Mouse (Mus musculus) cerebellum, postnatal 4 days (tissue): ENCODE data around the gene Tnip2.

ENCODE experiments used
- DNase-seq, 2 experiments: peaks; one replicate each; pipeline ENCODE4 v3.0.0; 2022; ENCODE audit warnings: low spot score in 2 of 2, mixed read lengths in 1 of 2

Gene Tnip2

DNA sequence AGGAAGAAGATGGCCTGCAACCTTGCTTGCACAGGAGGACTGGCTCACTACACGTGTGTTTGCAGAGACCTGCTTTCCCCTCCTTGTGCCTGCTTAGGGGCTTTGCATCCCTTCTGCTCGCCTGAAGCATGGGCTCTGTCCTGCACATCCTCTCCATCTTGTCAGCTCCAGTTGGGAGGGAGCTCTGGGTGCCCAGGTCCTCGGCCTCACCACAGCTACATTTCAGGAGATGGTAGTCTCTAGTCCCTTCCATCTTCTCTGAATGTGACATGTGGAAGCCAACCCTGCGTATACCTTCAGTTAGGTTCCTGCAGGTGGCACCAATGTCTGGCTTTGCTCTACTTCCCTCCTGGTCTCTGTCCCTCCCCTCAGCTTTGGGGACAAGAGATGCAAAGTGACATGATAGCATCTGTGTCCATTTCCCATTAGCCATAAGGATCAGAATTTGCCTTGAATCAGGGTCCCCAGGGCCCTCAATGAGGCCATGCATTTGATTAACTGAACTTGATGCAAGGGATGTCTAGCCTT is 10.2 kb upstream of the Tnip2 start:
- no peak for DNase-seq

DNA sequence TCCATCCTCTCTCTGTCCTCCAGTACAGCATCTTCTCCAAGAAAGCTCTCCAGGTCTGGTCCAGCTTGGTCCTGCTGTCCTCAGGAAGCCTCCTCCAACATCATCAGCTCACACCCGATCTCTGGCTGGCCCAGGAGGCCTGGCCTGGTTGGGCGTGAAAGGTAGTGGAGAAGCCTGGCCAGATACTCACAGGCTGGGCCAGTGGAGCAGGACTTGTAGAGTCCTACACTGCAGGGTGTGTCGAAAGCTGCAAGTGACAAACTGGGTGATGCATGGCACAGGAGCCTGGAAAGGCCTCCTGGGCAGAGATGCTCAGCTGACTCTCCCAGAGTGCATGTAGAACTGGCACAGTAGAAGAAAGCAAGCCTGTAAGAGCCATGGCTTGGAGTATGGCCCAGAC is 7.5 kb upstream of the Tnip2 start:
- DNase-seq, result no peak

DNA sequence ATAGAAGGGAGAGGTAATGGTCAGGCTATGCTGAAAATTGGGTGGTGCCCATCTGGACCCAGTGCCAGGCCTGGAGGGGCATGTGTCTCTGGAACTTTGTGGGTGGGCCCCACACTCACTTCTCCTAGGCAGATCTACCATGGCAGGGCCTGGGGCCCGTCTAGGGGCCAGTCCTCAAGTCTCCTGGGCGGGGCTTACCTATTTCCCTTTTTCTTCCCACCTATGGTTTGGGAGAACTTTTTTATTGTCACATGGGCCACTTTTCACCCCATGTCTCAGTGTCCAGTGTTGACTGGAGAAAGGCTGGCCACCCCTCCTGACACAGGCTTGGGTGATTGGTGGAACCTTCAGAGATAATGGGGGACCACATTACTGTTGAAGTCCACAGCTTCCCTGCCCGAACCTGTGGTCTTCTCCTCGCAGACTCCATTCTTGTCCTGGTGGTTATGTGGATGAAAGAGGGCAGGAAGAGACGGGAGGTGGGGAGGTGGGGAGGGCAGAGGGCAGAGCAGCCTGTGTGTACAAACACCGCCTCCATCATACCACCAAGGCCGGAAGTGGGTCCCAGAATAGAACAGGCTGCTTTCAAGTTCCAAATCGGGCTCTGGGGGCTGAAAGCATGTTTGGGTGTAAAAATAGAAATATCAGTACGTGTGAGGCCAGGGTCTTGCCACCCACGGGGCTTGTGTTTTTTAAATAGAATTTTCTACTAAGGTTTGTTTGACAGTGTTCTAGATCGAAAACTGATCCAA is 6.8 kb upstream of the Tnip2 start:
- no peak for DNase-seq

DNA sequence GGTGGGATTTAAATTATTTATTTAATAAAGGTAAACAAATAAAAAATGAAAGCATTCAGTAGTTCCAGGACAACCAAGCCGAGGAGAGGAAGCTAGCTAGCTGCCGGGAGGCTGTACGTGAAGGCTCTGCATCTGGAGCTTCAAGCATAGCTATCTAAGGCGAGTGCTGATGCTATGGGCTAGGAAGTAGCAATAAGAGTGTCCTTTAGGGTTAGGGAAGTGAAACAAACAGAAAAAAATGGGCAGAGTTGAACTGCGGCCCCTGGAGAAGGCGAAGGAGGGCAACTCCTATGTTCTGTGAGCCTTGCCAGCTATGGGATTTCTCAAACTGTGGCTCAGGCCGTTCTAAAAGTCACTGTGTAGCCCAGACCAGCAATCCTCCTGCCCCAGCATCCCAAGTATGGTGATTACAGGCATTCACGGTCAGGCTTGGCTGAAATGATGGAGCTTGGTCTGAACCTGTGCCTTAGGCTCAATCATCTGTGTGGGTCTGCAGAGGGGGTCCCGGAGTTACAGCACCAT is 5.7 kb upstream of the Tnip2 start:
- no peak for DNase-seq

DNA sequence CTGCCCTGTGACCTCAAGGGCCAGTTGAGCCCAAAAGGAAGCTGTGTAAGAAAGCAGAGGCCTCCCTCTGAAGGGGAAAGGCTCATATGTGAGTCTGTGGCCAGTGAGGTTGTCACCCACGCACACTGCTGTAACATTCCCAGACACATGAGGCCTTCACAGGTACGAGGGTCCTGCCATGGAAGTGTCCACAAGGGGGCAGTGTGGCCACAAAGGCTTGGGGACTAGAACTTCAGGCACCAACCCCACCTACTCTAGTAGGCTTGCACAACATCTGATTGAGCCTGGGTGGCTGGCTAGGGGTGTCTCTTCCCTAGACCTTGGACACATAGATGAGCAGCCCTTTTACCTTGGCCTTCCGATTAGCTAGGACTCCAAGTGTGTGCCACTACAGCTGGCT is 4.1 kb upstream of the Tnip2 start:
- DNase-seq, result peak in 1 of 2 experiments; percentile 57

DNA sequence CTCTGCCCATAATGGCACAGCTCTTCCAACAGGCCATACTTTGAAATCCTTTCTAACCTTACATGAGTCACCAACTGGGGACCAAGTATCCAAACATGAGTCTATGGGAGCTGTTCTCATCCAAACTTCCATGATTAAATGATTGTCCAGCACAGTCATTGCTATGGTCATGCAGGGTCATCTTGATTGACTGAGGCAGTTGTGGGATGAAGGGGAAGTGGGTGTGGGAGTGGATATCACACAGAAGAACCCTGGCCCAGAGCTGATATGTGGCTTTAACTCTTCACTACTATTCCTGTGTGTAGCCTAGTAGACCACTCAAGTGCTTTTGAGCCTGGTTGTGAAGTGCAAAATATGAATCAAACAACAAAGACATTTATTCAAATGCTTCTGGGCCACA is 1.3 kb upstream of the Tnip2 start:
- DNase-seq, result no peak

DNA sequence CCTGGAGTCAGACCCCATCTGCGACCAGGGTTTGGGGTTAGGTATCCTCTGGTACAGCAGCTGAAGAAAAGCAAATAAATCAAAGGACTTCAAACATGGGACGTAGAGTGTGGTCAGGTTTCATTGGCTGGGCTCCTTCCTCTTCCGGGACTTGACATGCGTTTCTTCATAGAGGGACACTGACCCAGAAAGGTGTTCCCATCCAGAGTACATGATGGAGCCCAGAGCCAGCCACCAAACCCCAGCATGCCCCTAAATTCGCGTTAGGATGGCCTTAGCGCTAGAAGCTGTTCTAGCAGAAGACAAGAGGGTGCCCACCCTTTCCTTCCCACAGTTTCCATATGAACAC is 401 bp upstream of the Tnip2 start:
- DNase-seq, result no peak

DNA sequence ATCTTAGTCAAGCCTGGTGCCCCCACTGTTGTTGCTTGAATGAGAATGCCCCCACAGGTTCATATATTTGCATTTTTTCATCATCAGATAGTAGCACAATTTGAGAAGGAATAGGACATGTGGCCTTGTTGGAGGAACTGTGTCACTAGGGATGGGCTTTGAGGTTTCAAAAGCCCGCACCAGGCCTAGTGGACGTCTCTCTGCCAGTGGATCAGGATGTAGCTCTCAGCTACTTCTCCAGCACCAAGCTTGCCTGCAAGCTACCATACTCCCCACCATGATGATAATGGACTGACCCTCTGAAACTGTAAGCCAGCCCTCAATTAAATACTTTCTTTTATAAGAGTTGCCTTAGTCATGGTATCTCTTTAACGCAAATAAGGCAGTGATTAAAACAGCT is 1.3 kb downstream of the Tnip2 start:
- DNase-seq, result no peak

DNA sequence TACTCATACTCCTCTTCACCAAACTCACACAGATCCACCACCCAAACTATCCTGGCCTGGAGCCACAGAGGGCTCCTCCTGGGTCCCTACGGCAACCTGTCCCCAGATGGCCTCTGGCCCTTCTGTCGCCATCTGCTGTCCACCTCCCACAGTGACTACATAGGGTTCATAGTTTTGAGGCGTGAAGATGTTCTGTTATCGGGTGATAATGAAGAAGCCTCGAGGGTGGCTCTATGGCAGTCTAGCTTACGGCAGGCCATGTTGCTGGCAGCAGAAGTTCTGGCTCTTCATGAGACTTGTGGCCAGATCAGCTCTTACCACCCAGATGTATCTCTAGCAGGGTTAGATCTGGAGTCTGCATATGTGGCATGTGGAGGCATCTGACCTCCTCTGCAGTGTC is 11.0 kb downstream of the Tnip2 start:
- no peak for DNase-seq

DNA sequence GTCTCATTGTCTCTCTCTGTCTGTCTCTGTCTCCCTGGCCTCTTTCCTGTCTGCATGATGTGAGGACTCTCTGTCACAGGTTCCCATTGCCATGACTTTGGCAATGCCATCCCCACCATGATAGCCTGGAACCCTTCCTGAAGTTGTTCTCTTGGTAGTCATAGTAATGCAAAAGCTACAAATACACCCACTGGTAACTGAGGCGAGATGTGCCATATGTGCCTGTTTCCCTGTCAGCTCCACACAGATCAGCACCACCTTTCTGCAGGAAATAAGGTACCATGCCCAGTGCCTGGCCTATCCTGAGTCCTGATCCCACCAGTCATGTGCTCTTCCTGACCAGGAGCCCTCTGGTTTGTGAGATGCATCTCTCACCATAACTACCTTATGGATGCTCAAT is 11.4 kb downstream of the Tnip2 start:
- DNase-seq, result no peak

DNA sequence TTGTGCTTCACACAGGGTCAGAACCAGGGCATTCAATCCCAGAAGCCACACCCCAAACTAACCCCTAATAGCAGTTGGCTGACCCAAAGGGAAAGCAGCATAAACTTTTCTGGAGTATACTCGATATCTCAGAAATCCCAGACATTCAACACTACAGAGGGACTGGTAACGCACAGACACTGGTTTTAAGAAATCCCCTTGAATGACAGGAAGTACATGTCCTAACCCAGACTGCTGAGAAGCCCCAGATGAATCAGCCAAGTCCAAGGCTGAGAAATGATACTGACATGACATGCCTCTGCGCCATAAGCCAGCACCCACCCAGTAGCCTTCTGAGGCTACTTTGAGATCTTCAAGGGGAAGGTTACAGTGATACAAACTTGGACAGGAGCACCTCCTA is 12.2 kb downstream of the Tnip2 start:
- DNase-seq, result no peak

DNA sequence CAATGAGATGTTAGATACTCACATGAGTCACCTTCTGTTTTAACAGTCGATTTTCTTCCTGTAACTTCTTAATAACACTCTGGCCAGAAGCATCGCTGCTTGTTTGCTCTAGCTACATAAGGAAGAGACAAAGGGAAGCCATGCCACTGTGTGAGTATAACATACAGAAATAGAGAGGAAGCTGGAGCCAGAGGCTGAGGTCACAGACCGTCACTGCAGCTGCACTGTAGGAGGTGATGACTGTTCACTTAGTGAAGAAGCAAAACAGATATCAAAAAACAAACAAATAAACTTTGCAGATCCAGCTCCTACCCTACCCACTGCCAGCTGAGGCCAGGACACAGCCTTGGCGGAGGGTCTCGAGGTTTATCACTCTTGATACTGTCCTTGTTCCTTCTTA is 12.9 kb downstream of the Tnip2 start:
- DNase-seq, result no peak

DNA sequence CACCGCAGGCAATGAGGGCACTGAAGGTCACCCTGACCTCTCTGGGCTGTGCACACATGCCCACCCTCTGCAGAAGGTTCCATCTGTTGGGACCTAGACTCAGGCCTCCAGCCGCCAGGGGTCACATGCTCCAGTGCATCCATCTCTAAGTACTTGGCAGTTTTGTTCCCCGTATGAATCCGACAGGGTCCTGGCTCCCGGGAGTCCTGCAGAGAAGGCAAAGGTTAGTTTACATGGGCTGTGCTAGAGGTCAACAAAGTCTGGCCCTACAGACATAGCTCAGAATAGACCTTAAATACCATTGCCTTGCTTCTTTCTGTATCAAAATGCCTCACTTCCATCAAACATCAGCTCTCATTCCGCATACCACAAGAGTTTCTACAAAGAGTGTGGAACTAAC is 17.0 kb downstream of the Tnip2 start:
- no peak for DNase-seq

DNA sequence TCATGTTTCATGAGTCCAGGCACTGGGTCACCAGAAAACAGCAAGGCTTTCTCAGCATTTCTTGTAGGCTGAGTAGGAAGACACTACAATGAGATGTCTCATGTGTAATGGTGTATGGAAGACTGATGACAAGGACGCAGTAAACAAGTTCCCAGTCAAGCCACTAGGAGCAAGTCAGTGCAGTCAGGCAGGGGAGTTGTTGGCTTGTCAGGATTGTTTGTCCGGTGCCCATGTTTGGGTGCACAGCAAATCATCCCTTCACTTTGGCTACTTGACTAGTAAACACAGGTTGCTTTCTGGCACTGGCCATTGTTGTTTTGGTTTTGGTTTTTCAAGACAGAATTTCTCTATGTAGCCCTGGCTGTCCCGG is 24.4 kb downstream of the Tnip2 start:
- DNase-seq, result no peak

DNA sequence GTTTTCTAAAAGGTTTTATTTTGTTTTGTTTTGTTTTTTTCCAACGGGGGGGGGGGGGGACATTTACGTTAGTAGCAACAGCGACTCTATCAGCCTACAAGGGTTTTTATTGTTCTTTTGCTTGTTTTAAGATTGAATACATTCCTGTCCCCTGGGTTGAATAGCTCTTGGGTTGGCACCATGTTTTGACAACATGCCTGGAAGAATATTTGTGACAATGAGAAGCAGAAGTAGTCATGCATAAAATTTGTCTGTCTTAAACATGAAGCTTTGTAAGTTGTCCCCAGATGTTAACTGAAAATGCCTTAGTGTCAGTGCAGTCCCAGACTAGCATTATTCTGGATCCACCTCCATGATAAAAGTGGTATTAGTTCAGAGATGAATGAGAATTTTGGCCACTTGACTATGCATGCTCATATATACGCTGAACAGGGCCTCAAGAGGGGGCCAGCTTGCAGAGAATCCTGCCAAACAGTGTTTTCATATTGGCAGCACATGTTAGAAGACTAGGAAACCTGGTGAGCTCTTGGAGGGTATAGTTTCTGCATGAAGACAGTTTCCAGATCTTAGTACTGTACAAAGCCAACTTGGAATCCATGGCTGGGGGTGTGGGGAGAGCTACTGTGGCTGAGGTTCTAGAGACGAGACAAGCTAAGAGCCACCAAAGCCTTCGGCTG is 24.9 kb downstream of the Tnip2 start:
- no peak for DNase-seq

DNA sequence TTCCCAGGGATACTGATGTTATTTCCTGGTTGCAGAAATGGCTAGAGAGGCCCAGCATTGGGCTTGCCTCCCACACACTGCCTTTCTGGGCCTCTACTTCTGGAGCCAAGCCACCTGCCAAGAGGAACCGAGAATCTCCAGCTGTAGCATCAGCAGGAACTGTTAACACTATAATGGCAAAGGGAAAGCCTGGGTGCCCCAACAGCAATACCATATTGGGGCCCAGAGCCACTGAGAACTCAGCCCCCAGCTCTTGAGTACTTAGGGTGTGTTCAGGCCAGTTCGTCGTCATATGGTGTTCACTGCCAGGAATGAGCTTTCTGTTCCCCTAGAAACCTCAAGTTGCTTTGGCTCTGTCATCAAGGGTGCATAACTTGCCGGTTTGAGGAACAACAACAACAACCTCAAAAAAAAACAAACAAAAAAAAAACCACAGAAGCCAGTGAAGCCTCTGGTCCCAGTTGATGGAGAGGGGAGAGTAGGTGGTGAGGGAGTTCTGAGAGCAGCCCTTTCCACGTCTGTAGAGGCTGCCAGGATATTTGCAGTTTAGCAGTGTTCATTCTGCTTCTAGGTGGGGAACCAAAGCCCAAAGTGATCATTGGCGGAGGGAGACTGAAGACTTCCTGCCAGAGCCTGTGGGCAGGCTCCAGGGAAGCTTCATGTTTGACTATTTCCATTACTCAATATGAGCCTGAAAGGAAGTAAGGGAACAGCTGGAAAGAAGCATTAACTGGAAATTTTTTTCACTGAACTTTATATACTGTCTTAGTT is 26.3 kb downstream of the Tnip2 start:
- DNase-seq, result no peak

DNA sequence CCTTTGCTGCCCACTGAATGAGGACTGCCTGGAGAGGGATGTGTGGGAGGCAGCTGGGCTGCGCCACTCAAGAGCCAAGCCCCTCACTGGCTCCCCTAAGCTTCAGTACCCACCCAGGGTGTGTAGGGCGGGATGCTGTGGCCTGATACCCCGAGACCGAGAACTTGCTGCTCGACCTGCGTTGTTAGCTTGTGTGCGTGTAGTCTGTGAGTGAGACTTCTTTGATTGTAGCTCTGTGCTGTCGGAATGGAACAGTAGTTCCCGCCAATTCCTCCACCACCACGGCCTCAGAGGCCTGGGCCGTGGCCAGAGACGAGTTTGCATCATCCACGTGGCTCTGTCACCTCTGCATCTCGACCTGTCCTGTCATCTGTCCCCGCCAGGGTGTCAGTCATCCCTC is 28.1 kb downstream of the Tnip2 start:
- DNase-seq, result no peak

DNA sequence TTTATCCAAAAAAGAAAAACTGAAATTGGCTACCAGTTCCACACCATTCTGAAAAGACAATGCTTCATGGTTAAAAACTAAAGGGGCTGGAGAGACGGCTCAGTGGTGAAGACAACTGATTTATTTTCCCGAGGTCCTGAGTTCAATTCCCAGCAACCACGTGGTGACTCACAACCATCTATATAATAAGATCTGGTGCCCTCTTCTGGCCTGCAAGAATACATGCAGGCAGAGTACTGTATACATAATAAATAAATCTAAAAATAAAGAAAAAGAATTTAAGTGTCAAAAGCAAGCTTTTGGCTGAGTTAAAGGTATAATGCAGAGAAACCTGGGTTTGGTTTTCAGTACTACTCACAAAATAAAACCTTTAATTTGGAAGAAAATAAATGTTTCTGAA is 32.9 kb downstream of the Tnip2 start:
- DNase-seq, result no peak

DNA sequence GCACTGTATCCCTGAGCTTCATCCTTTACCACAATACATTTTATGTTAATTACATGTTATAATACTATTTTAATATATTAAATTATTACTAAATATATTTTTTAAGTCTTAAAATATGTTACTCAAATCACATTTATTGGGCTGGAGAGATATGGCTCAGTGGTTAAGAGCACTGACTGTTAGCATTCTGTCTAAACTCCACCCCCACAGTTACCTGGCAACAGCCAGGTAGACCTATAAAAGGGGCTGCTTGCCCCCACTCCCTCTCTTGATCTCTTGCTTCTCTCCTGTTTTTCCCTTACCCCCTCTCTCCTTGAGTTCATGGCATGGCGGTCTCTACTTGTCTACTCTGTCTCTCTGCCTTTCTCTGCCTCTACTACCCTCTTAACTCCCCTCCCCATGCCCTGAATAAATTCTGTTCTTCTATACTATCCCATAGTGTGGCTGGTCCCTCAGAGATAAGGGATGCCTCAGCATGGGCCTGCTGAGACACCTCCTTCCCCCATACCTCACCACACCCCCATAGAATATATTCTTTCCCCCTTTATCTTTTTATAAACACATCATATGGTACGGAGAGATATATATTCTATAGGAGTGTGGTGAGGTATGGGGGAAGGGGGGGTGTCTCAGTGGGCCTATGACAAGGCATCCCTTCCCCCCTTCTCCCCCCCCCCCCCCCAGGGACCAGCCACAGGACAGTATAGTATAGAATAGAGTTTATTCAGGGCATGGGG is 45.6 kb downstream of the Tnip2 start:
- no peak for DNase-seq

DNA sequence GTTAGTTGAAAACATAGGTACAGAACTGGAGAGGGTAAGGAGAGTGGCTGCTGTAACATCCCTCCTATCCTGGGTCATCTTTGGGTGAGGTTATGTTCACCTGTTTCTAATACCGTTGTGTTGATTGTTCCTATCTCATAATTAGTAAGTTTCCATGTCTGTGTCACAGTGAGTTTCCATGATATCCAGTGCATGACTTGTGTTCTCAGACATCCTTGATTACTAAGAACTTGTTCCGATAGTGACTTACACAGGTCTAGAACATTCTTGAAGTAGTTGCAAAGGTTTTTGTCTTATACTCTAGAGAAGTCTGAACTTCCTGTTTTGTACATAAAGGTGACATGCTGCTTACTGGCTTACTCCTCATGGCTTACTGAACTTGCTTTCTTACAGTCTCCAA is 47.1 kb downstream of the Tnip2 start:
- no peak for DNase-seq

DNA sequence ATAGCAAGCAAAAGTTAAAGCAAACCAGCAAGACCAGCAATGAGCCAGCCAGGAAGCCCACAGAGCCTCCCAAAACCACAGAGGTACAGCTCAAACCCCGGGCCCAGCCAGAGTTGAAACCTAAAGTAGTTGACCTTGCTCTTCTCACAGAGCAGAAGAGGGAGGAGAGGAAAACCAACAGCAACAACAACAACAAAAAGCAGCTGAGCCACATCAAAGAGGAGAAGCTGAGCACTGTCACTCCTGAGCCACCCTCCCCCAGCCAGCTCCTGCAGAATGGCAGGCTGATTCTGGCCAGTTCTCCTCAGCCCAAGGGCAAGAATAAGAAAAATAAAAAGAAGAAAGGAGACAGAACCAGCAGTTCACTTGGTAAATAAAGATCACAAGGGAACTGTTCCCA is 47.7 kb downstream of the Tnip2 start:
- DNase-seq, result no peak

DNA sequence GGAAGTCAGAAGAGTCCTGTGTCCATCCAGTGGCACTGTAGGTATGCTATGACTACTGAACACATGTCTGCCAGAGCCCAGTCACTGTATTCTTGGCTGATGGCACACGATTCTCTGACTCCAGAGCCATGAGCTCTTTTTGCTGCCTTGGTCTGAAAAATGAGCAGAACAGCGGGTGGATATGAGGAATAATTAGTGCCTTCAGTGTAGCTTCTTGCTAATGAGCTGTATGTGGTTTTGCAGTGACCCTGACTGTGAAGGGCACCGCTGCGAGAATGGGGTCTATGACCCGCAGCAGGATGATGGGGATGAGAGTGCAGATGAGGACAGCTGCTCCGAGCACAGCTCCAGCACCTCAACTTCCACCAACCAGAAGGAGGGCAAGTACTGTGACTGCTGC is 52.0 kb downstream of the Tnip2 start:
- DNase-seq, result no peak
